Mouse (Mus musculus): ENCODE data around the gene Gm47985. TPM values are rescaled to one million over a fixed set of nuclear protein-coding genes. Genes with fewer than 3 reads are reported as not detected.
"Not testable (repeated sequence)": the region's sequence is repeated elsewhere in the genome, so short reads cannot be mapped to it uniquely, and the experiment has no call there.

Gm47985 gene
- polyA plus RNA-seq, 1 experiment from 2014 or later = 0.34 TPM

DNA sequence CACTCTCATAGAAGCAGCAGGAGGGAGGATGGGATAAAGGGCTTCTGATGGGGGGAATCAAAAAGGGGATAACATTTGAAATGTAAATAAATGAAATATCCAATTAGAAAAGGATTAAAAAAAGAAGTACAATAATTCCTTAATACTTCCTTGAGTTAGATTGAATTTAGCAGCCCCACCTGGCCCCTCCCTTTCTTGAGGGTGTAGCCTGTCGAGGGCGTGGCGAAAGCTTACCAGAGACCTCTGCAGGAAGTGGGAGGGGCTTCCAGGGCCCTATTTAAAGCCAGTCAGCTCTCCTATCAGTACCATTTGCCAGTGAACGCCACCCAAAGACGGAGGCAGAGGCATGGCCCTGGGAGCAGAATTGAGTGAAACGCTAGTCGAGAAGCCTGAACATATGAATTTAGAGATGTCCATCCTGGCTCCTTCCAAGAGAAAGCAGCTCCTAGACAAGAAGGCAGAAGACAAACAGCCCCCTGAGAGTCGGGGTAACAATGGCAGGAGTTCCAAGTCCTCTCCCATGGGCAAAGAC is 27.6 kb downstream of the Gm47985 start, which contains the start of gene Gm47996:
Gm47996 (plus strand) TSS at position 308 of the 532 bp plus-strand sequence.
- H3K4me1 ChIP-seq = peaks cover 12% of the 10 kb centered on the region
- not testable (repeated sequence) for ATAC-seq (ENCODE audit: low FRiP score, low read depth); H3K9ac ChIP-seq; H3K27ac ChIP-seq; H3K4me3 ChIP-seq; H3K9me3 ChIP-seq; H3K4me2 ChIP-seq (replicated peaks); H3K27me3 ChIP-seq; H3K36me3 ChIP-seq
- 87% methylated on average over 6 of the region's 8 CpGs for WGBS

- H3K36me3 ChIP-seq; ATAC-seq (ENCODE audit: low FRiP score, low read depth); H3K9me3 ChIP-seq; H3K4me2 ChIP-seq (replicated peaks); H3K27me3 ChIP-seq; H3K9ac ChIP-seq; H3K4me3 ChIP-seq; H3K27ac ChIP-seq: not testable (repeated sequence)
- H3K4me1 ChIP-seq = peaks cover 14% of the 10 kb centered on the region
- 95% methylated on average over 5 of the region's 5 CpGs for WGBS
Measured at GRCm38 (mm10) chr1:151211666-151212065, 29.3 kb downstream of the Gm47985 start.

DNA sequence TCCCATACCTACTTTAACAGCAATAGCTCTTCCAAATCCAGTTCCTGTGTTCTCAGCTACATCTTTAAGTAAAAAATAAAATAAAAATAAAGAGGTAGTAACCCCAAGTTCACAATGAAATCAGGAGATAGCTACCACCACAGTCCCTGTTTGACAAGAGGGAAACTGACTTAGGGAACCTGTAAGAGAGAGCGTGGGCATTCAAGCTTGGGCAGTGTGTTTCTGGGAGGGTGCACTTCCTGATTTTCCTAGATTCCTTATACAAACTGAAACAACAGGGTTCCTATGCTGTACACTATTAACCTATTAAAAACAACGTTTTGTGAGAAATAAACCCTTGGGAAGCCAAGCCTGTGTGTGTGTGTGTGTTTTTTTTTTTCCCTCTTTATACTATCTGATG is 32.5 kb downstream of the Gm47985 start:
- H3K9ac ChIP-seq = no peak overlapping the region
- H3K4me2 ChIP-seq (replicated peaks) = no peak overlapping the region
- H3K36me3 ChIP-seq = no peaks in the 10 kb centered on the region
- no peaks in the 10 kb centered on the region for H3K27me3 ChIP-seq
- H3K4me3 ChIP-seq = no peak overlapping the region
- H3K4me1 ChIP-seq = peaks cover 14% of the 10 kb centered on the region
- no peak for ATAC-seq (ENCODE audit: low FRiP score, low read depth)
- H3K9me3 ChIP-seq = no peaks in the 10 kb centered on the region
- WGBS = 56% methylated on average over 2 of the region's 2 CpGs
- H3K27ac ChIP-seq = no peak overlapping the region

GRCm38 (mm10) chr1:151215985-151216384 is 33.6 kb downstream of the Gm47985 start:
- Histone ChIP-seq H3K27me3 (no peaks in the 10 kb centered on the region), H3K9me3 (no peaks in the 10 kb centered on the region), H3K9ac (no peak overlapping the region), H3K4me3 (no peak overlapping the region), H3K4me1 (peaks cover 14% of the 10 kb centered on the region), H3K27ac (no peak overlapping the region), H3K36me3 (no peaks in the 10 kb centered on the region), H3K4me2 (replicated peaks) (no peak overlapping the region)
- 36% methylated on average over 1 of the region's 1 CpGs for WGBS
- ATAC-seq (ENCODE audit: low FRiP score, low read depth) = no peak

DNA sequence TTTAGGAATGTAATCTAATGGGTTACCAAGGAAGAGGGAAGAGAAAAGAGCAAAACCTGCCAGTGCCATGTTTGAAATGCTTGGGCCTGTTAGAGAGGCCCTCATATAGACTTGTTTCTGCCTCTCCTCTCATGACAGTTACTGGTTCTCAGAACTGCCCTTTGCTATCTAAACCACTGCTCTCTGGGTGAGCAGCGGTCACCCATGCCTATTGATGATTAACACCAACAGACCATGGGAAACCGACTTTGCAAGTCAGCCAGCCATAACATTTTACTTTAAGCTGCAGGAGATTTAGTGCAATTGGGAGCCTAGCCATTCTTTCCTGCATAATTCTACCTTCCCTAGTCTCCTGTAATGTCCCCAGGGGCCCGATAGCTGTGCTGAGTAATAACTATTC is 34.1 kb downstream of the Gm47985 start:
- no peak overlapping the region for H3K9ac ChIP-seq
- no peak overlapping the region for H3K4me3 ChIP-seq
- no peak overlapping the region for H3K27ac ChIP-seq
- H3K4me1 ChIP-seq = peaks cover 14% of the 10 kb centered on the region
- H3K4me2 ChIP-seq (replicated peaks) = no peak overlapping the region
- no peaks in the 10 kb centered on the region for H3K9me3 ChIP-seq
- no peaks in the 10 kb centered on the region for H3K36me3 ChIP-seq
- H3K27me3 ChIP-seq = no peaks in the 10 kb centered on the region
- WGBS = 73% methylated on average over 3 of the region's 3 CpGs
- no peak for ATAC-seq (ENCODE audit: low FRiP score, low read depth)

GRCm38 (mm10) chr1:151219045-151219444 is 36.7 kb downstream of the Gm47985 start:
- Histone ChIP-seq H3K4me1 (peaks cover 10% of the 10 kb centered on the region), H3K27me3 (no peaks in the 10 kb centered on the region), H3K4me3 (no peak overlapping the region), H3K4me2 (replicated peaks) (no peak overlapping the region), H3K9ac (no peak overlapping the region), H3K27ac (no peak overlapping the region), H3K9me3 (no peaks in the 10 kb centered on the region), H3K36me3 (no peaks in the 10 kb centered on the region)
- WGBS = 90% methylated on average over 5 of the region's 5 CpGs
- ATAC-seq (ENCODE audit: low FRiP score, low read depth) = no peak

GRCm38 (mm10) chr1:151220098-151220497 is 37.8 kb downstream of the Gm47985 start:
- no peak overlapping the region for H3K4me3 ChIP-seq
- no peak overlapping the region for H3K27ac ChIP-seq
- no peaks in the 10 kb centered on the region for H3K4me1 ChIP-seq
- no peaks in the 10 kb centered on the region for H3K9me3 ChIP-seq
- WGBS = 78% methylated on average over 7 of the region's 7 CpGs
- no peaks in the 10 kb centered on the region for H3K36me3 ChIP-seq
- no peak for ATAC-seq (ENCODE audit: low FRiP score, low read depth)
- H3K9ac ChIP-seq = no peak overlapping the region
- H3K4me2 ChIP-seq (replicated peaks) = no peak overlapping the region
- no peaks in the 10 kb centered on the region for H3K27me3 ChIP-seq

DNA sequence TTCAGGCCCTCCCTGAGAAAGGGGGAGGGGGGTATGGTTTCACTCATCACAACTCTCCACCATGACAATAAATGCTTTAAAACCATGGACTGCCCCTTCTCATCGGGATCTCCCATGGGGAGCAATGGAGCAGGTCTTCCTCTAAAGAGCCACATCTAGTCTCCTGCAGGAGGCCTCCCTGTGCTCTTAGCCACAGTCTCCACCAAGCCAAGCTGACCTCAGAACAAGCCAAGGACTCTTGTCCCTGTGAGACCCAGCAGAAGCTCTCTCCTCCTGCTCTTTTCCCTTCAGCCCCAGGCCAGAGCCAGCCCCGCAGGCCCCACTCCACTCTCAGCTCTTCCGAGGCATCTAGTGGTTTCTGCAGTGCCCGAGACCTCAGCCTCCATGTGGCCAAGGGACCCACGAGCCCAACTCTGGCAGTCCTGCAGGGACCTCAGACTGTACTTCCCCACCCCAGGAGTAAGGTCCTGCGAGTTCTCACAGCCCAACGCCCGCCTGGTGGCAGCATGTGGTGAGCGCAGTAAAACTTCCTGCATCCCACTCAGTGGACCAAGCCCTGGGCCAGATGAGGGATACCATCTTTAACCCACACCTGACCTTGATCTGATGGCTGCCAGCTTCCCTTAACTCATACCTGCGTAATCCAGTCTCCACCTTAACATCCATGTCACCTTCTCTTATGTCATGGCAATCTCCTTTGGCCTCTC is 40.4 kb downstream of the Gm47985 start:
- no peak for ATAC-seq (ENCODE audit: low FRiP score, low read depth)
- Histone ChIP-seq H3K9me3 (no peaks in the 10 kb centered on the region), H3K27ac (no peak overlapping the region), H3K27me3 (no peaks in the 10 kb centered on the region), H3K4me1 (no peaks in the 10 kb centered on the region; the same call in 1 of the 2 replicates), H3K4me2 (replicated peaks) (no peak overlapping the region), H3K36me3 (no peaks in the 10 kb centered on the region), H3K9ac (no peak overlapping the region), H3K4me3 (no peak overlapping the region)
- WGBS = 81% methylated on average over 10 of the region's 10 CpGs

DNA sequence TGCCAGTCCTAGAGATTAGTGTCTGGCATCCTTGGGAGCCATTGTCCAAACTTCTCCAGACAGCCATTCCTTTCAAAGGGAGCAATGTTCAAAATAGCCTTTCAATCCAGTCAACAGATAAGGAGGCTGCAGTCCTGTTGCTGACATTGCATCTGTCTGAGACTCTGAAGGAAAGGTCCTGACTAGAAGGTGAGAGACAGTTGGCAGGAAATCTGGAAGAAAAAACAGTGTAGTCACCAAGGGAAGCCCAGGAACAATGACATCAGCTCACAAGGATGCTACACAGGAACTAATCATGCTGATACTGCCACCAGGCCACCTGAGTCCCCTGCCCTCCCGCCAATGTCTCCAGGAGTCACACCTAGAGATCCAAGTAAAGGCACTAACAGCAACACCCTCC is 41.0 kb downstream of the Gm47985 start:
- Histone ChIP-seq H3K9ac (no peak overlapping the region), H3K9me3 (no peaks in the 10 kb centered on the region), H3K27me3 (no peaks in the 10 kb centered on the region), H3K4me1 (no peaks in the 10 kb centered on the region; the same call in 1 of the 2 replicates), H3K4me2 (replicated peaks) (no peak overlapping the region), H3K27ac (no peak overlapping the region), H3K4me3 (no peak overlapping the region), H3K36me3 (no peaks in the 10 kb centered on the region)
- WGBS = 71% methylated on average over 1 of the region's 1 CpGs
- no peak for ATAC-seq (ENCODE audit: low FRiP score, low read depth)

DNA sequence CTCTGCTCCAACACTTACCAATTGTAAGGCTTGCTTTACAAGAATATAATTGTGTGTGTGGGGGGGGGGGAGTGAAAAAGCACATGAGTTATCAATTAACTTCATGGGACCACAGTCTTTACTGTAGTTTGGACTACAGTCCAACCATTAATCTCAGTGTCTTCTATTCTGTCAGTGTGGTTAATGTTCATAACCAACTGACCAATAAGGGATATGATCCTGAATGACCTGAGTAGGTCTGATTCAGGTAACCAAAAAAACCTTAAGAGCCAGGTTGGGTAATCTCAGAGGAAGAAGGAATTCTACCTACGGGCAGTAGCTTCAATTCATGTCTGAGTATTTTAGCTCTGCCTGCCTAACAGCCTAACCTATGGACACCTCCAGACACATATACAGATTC is 42.2 kb downstream of the Gm47985 start:
- no peak overlapping the region for H3K9ac ChIP-seq
- 88% methylated on average over 1 of the region's 1 CpGs for WGBS
- no peaks in the 10 kb centered on the region for H3K9me3 ChIP-seq
- no peak overlapping the region for H3K4me2 ChIP-seq (replicated peaks)
- no peaks in the 10 kb centered on the region for H3K27me3 ChIP-seq
- no peaks in the 10 kb centered on the region; the same call in 1 of the 2 replicates for H3K4me1 ChIP-seq
- no peak for ATAC-seq (ENCODE audit: low FRiP score, low read depth)
- H3K36me3 ChIP-seq = no peaks in the 10 kb centered on the region
- H3K4me3 ChIP-seq = no peak overlapping the region
- H3K27ac ChIP-seq = no peak overlapping the region

DNA sequence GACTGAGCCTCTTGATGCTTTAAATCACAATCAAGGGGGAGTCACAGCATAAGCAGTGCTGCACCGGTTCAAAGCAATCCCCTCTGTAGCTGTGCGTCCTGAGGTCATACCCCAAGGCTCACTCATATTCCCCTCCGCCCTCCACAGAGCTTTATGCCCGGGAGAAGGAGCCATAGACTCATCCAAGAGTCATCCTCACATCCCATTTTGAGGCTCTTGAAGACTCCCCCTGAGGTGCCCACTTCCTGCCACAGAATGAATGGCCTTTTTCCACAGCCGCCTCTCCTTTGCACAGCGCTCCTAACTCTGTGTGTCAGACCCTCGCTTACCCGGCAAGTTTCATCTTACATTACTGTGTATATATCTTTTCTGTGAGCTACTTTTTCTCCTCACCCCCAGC is 45.2 kb downstream of the Gm47985 start:
- Histone ChIP-seq H3K36me3 (no peaks in the 10 kb centered on the region), H3K4me1 (no peaks in the 10 kb centered on the region; the same call in 1 of the 2 replicates), H3K9ac (no peak overlapping the region), H3K4me2 (replicated peaks) (no peak overlapping the region), H3K27me3 (no peaks in the 10 kb centered on the region), H3K4me3 (no peak overlapping the region), H3K27ac (no peak overlapping the region), H3K9me3 (no peaks in the 10 kb centered on the region)
- ATAC-seq (ENCODE audit: low FRiP score, low read depth) = no peak
- 67% methylated on average over 8 of the region's 8 CpGs for WGBS

GRCm38 (mm10) chr1:151228320-151228989 is 46.1 kb downstream of the Gm47985 start:
- no peak overlapping the region for H3K4me2 ChIP-seq (replicated peaks)
- no peak overlapping the region for H3K27ac ChIP-seq
- no peak overlapping the region for H3K4me3 ChIP-seq
- H3K27me3 ChIP-seq = no peaks in the 10 kb centered on the region
- H3K4me1 ChIP-seq = no peaks in the 10 kb centered on the region; the same call in 1 of the 2 replicates
- no peaks in the 10 kb centered on the region for H3K9me3 ChIP-seq
- H3K9ac ChIP-seq = no peak overlapping the region
- ATAC-seq (ENCODE audit: low FRiP score, low read depth) = no peak
- H3K36me3 ChIP-seq = no peaks in the 10 kb centered on the region
- WGBS = 51% methylated on average over 1 of the region's 1 CpGs

All from limb, embryonic 13.5 days (tissue).